Mouse (Mus musculus) MEL (cell line): ENCODE results near the gene Krtap28-13.

Experiments
- CTCF ChIP-seq, 3 experiments: IDR thresholded peaks in 2 of 3; conservative IDR thresholded peaks in 1 of 3; 2 replicates each; pipeline ENCODE4 v1.5.1; 2011 to 2012; ENCODE audit warnings: low read length in 3 of 3, low read depth in 2 of 3, mild to moderate bottlenecking in 2 of 3, improper control_type of control experiment in 1 of 3, inconsistent platforms in 1 of 3, mixed read lengths in 1 of 3, moderate library complexity in 1 of 3; ENCODE audit not compliant: control insufficient read depth in 1 of 3, insufficient read depth in 1 of 3, poor library complexity in 1 of 3, severe bottlenecking in 1 of 3
- ETS1 ChIP-seq: IDR thresholded peaks from 2 replicates; pipeline ENCODE4 v1.6.1; 2012; ENCODE audit warnings: low read depth, mild to moderate bottlenecking, inconsistent platforms, low read length, improper control_type of control experiment, moderate library complexity
- GATA1 ChIP-seq: IDR thresholded peaks from 2 replicates; pipeline ENCODE4 v1.6.1; 2011; ENCODE audit warnings: low read depth, low read length, improper control_type of control experiment
- JUND ChIP-seq: IDR thresholded peaks from 2 replicates; pipeline ENCODE4 v1.6.1; 2011; ENCODE audit warnings: low read depth, mild to moderate bottlenecking, improper control_type of control experiment, low read length
- MAX ChIP-seq: IDR thresholded peaks from 2 replicates; pipeline ENCODE4 v1.6.1; 2011; ENCODE audit warnings: low read length, improper control_type of control experiment
- POLR2A ChIP-seq, 2 experiments: IDR thresholded peaks; 2 replicates each; pipeline ENCODE4 v1.6.1; 2011 to 2012; ENCODE audit warnings: low read length in 2 of 2, mild to moderate bottlenecking in 2 of 2, control low read depth in 1 of 2, improper control_type of control experiment in 1 of 2, low read depth in 1 of 2, moderate library complexity in 1 of 2; ENCODE audit not compliant: control insufficient read depth in 1 of 2, insufficient read depth in 1 of 2, poor library complexity in 1 of 2
- RCOR1 ChIP-seq: IDR thresholded peaks from 2 replicates; pipeline ENCODE4 v1.6.1; 2012; ENCODE audit warnings: low read depth, mild to moderate bottlenecking, inconsistent platforms, low read length, improper control_type of control experiment

- TF ChIP-seq MAX (no peak), POLR2A (IDR thresholded peaks at IDR 0.05; ENCODE audit: control insufficient read depth in 1 of 2, insufficient read depth in 1 of 2, low read depth in 1 of 2, low read length in 2 of 2, poor library complexity in 1 of 2) (no peak), RCOR1 (no peak), ETS1 (no peak), CTCF (IDR thresholded peaks at IDR 0.05 in 2 of 3, conservative IDR thresholded peaks at IDR 0.05 in 1 of 3; ENCODE audit: control insufficient read depth in 1 of 3, insufficient read depth in 1 of 3, low read depth in 2 of 3, low read length in 3 of 3, poor library complexity in 1 of 3, severe bottlenecking in 1 of 3) (no peak), JUND (no peak), GATA1 (no peak)
Measured at GRCm38 (mm10) chr1:83107410-83107978, 46.8 kb downstream of the Krtap28-13 start.
